Mouse (Mus musculus): Measurements from ENCODE around the gene Hist1h1a. TPM values are rescaled to one million over a fixed set of nuclear protein-coding genes. Genes with fewer than 3 reads are reported as not detected.

The Hist1h1a gene
- 0.47 TPM in 1 of 2 replicates, not detected in the other for polyA plus RNA-seq (2012; rRNA removed; ENCODE audit: low replicate concordance)

DNA sequence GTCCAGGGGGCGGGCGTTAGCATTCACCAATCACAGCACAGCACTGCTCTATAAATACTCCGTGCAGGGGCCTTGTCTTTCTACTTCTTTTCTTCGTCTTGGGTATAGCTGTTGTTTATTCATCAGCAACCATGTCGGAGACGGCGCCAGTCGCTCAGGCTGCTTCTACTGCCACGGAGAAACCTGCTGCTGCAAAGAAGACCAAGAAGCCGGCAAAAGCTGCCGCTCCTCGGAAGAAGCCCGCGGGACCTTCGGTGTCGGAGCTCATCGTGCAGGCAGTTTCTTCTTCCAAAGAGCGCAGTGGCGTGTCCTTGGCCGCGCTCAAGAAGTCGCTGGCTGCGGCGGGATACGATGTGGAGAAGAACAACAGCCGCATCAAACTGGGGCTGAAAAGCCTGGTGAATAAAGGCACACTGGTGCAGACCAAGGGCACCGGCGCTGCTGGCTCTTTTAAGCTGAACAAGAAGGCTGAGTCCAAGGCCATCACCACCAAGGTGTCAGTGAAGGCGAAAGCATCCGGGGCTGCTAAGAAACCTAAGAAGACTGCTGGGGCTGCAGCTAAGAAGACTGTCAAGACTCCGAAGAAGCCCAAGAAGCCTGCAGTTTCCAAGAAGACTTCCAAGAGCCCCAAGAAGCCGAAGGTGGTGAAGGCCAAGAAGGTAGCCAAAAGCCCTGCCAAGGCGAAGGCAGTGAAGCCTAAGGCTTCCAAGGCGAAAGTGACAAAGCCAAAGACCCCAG, at the start of gene Hist1h1a:
Gene Hist1h1a, plus strand, starts transcription at position 81 of the 738 bp plus-strand sequence.

DNA sequence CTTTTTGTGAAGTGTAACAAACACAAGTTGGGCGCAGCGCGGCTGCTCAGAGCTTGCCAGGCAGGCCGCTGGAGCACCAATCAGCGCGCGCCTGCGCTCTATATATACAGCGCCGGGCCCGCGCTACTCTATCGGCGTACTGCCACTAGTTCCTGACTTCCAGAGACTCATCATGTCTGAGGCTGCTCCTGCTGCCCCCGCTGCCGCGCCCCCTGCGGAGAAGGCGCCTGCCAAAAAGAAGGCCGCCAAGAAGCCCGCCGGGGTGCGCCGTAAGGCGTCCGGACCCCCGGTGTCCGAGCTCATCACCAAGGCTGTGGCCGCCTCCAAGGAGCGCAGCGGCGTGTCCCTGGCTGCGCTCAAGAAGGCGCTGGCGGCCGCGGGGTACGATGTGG, 24.8 kb upstream of the Hist1h1a start, which contains the start of gene Hist1h1c:
Gene Hist1h1c, plus strand, starts transcription at position 132 of the 392 bp plus-strand sequence.

DNA sequence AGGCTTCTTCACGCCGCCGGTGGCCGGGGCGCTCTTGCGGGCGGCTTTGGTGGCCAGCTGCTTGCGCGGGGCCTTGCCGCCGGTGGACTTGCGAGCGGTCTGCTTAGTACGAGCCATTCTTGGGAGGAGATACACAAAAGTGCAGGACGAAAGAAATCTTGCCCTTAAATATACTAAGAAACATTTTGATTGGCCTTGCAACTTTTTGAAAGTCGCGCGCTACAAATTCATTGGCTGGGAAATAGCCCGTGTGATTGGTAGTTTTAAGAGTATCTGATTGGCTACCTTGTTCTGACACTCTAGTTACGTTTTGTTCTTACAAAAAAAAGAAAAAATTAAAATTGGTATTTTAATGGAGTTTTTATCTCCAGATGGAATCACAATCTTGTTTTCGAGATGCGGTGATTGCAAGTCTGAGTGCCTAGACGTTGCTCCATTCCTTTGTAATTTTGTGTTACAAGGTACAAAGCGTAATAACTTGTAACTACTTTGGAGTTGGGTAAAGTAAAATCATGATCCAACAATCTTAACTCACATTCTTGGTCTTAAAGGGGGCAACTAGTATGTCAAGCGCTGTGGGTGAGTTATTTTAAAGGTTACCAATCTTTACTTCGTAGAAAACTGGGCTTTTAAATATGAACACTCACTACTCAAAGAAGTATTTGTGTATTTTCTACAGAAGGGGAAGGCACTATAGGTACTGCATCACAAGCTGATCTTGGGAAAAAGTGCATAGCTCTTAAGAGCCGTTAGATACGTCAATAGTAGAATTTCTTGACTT, 17.9 kb upstream of the Hist1h1a start, which contains the start of gene Hist1h3c:
Gene Hist1h3c, minus strand, starts transcription at position 222 of the 781 bp plus-strand sequence.

DNA sequence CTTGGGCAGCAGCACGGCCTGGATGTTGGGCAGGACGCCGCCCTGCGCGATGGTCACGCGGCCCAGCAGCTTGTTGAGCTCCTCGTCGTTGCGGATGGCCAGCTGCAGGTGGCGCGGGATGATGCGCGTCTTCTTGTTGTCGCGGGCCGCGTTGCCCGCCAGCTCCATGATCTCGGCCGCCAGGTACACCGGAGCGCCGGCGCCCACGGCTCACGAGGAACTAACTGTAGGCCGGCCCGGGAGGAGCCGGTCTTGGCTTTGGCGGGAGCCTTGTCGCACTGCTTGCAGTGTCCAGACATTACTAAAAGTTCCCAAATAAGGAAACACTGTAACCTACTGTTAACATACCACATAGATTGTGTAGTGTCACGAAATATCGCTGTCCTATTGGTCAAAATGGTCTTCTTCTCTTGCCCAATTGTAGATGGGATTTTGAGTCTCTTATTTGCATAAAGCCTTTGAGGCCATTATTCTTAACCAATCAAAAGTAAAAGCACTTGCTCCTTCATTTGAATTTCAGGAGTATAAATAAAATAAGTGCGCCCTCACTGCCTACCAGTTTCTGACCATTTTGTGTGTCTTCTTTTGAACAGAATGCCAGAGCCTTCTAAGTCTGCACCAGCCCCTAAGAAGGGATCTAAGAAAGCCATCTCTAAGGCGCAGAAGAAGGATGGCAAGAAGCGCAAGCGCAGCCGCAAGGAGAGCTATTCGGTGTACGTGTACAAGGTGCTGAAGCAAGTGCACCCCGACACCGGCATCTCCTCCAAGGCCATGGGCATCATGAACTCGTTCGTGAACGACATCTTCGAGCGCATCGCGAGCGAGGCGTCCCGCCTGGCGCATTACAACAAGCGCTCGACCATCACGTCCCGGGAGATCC, 17.0 kb upstream of the Hist1h1a start, which contains the start of gene Hist1h2bb:
Gene Hist1h2bb, plus strand, starts transcription at position 534 of the 880 bp plus-strand sequence.

DNA sequence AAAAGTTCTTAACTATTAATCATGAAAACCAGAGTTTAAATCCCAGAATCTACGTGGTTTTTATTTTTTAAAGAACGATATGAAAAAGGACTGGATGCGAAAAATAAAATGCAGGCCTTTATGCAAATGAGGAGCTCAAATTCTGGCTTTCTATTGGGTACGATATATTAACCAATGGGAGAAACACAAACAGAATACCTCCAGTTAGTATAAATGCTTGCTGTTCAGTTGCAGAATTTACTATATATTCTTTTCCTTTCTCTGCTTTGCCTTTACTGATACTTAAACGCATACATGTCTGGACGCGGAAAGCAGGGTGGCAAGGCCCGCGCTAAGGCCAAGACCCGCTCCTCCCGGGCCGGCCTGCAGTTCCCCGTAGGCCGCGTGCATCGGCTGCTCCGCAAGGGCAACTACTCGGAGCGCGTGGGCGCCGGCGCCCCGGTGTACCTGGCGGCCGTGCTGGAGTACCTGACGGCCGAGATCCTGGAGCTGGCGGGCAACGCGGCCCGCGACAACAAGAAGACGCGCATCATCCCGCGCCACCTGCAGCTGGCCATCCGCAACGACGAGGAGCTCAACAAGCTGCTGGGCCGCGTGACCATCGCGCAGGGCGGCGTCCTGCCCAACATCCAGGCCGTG, 12.5 kb upstream of the Hist1h1a start, which contains the start of gene Hist1h2ab:
Gene Hist1h2ab, plus strand, starts transcription at position 288 of the 639 bp plus-strand sequence.

DNA sequence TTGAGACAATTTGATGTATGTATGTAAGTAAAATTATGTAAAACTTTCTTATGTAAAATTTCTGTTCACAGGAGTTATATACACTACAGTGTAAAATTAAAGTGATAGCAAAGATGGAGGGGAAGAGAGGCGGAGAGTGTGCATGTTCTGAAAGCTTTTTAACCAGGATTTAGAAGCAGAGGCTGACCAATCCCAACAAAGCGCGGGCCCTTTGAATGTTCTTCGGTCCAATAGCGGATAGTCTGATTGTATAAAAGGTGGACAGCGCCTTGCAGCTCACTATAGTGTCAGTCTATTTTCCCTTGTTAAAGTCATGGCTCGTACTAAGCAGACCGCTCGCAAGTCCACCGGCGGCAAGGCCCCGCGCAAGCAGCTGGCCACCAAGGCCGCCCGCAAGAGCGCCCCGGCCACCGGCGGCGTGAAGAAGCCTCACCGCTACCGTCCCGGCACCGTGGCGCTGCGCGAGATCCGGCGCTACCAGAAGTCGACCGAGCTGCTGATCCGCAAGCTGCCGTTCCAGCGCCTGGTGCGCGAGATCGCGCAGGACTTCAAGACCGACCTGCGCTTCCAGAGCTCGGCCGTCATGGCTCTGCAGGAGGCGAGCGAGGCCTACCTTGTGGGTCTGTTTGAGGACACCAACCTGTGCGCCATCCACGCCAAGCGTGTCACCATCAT, 11.3 kb upstream of the Hist1h1a start, which contains the start of gene Hist1h3b:
Gene Hist1h3b, plus strand, starts transcription at position 201 of the 675 bp plus-strand sequence.

DNA sequence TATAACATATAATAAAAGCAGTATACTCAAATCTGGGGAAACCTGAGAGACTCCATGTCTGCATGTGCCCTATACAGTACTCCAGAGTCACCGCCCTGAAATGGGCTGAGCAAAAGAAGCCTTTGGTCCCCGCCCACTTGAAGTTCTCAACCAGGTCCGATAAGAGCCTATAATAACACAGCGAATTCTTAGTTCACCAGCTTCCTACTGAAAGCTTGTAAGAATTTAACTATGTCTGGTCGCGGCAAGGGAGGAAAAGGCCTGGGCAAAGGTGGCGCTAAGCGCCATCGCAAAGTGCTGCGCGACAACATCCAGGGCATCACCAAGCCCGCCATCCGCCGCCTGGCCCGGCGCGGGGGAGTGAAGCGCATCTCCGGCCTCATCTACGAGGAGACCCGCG, 6.7 kb upstream of the Hist1h1a start, which contains the start of gene Hist1h4b:
Gene Hist1h4b, plus strand, starts transcription at position 224 of the 400 bp plus-strand sequence.

DNA sequence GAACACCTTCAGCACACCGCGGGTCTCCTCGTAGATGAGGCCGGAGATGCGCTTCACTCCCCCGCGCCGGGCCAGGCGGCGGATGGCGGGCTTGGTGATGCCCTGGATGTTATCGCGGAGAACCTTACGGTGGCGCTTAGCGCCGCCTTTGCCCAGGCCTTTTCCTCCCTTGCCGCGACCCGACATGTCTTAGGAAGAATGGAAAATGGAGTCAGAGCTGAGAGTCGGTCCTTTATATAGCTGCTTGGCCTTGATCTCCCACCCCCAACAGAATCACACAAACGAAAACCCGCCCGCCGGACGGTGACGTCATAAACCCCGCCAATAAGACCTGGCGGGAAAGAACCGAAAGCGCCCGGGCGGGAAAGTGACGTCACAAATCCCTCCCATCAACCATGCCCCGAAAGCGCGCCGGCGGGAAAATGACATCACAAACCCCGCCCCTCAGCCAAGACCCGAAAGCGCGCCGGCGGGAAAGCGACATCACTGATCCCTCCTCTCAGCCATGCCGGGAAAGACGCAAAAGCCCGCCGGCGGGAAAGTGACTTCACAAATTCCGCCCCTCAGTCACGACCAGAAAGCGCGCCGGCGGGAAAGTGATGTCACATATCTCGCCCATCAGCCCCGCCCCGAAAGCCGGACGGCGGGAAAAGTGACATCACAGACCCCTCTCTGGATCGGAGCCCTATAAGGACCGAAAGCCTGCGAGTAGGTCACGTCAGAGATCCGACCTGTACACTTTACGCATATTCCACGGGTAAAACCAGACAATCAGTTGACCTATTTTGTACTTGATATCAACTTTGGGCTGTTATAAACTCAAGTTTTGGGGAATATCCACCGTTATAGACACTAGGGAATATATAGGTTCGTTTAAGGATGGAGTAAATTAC, 2.2 kb upstream of the Hist1h1a start, which contains the start of gene Hist1h4a:
Gene Hist1h4a, minus strand, starts transcription at position 259 of the 893 bp plus-strand sequence.

DNA sequence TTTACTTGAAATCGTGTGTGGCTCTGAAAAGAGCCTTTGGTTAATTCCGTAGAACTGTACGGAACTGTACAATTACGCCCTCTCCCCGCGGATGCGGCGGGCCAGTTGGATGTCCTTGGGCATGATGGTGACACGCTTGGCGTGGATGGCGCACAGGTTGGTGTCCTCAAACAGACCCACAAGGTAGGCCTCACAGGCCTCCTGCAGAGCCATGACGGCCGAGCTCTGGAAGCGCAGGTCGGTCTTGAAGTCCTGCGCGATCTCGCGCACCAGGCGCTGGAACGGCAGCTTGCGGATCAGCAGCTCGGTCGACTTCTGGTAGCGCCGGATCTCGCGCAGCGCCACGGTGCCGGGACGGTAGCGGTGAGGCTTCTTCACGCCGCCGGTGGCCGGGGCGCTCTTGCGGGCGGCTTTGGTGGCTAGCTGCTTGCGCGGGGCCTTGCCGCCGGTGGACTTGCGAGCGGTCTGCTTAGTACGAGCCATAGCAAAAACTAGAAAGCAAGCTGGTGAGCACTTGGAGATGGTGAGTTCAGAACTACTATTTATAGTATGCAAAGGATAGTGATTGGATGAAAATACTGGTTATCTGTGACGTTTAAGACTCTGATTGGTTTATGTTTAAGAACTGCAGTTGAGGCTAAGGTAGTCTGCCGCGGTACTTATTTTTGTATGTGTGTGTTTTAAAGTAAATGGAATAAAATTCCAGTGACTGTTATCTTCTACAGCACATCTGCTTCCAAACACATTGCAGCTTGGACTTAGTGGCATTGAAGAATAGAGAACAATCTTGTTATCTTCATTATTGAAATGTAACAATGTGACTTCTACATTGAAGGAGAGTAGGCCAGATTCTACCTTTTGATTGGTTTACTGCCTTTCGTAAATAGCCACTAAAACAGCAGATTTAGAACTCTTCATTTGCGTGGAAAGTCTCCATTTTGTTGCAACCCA, 1.3 kb upstream of the Hist1h1a start, which contains the start of gene Hist1h3a:
Gene Hist1h3a, minus strand, starts transcription at position 516 of the 951 bp plus-strand sequence.

DNA sequence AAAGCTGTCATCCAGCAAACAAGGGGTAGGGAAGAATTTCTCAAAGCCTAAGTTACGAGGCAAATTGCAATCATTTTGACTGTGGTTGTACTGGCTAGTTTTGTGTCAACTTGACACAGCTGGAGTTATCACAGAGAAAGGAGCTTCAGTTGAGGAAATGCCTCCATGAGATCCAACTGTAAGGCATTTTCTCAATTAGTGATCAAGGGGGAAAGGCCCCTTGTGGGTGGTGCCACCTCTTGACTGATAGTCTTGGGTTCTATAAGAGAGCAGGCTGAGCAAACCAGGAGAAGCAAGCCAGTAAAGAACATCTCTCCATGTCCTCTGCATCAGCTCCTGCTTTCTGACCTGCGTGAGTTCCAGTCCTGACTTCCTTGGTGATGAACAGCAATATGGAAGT, 6.1 kb downstream of the Hist1h1a start, which contains the start of gene Trim38:
Gene Trim38, plus strand, starts transcription at position 301 of the 400 bp plus-strand sequence.

DNA sequence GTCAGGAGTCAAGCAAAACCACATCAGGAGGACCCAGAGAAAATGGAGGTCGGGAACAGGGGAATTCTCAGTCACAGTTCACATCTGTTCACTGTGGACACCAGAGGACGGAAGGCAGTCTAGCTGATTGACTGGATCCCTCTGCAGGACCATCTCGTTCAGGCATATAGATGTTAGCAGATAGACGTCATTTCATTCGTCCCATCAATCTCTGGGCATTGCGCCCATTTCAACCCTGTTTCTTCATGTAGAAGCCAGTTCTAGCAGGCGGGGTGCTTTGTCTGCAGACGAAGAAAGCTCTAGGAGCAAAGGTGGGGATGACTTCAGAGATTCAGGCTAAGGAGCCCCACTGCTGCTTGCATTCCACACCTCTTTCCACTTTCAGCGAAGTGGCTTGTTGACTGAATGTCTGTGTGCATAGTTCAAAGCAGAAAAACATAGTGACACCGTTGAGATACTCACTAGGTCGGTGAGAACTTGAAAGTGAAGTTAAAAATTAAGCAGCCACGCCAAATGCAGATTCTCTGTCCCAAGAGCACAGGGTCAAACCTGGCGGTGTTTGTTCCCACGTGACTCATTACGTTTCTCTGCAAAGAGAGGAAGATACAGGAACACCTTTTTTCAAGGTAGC, 43.1 kb downstream of the Hist1h1a start, which contains the start of gene Slc17a2:
Gene Slc17a2, plus strand, starts transcription at position 572 of the 631 bp plus-strand sequence.

Other genes starting within 250 kb of the Hist1h1a start
- 38.0 and 58.7 TPM in 2 replicates for gene Hist1h4h, start 232.6 kb upstream of the Hist1h1a start, polyA plus RNA-seq (2012; rRNA removed; ENCODE audit: low replicate concordance)
- 11.2 and 126 TPM in 2 replicates for gene Hist1h2af, start 229.8 kb upstream of the Hist1h1a start, polyA plus RNA-seq (2012; rRNA removed; ENCODE audit: low replicate concordance)
- 5.9 and 13.3 TPM in 2 replicates for gene Hist1h3g, start 228.2 kb upstream of the Hist1h1a start, polyA plus RNA-seq (2012; rRNA removed; ENCODE audit: low replicate concordance)
- 0.78 and 1.9 TPM in 2 replicates for gene Hist1h2bh, start 220.3 kb upstream of the Hist1h1a start, polyA plus RNA-seq (2012; rRNA removed; ENCODE audit: low replicate concordance)
- gene Hist1h3f, start 219.6 kb upstream of the Hist1h1a start, polyA plus RNA-seq (2012; rRNA removed; ENCODE audit: low replicate concordance), result 1.0 and 5.4 TPM in 2 replicates
- 2.2 and 6.6 TPM in 2 replicates for gene Hist1h4f, start 212.0 kb upstream of the Hist1h1a start, polyA plus RNA-seq (2012; rRNA removed; ENCODE audit: low replicate concordance)
- 0.13 and 0.16 TPM in 2 replicates for gene Hist1h1d, start 210.4 kb upstream of the Hist1h1a start, polyA plus RNA-seq (2012; rRNA removed; ENCODE audit: low replicate concordance)
- gene Hist1h3e, start 201.3 kb upstream of the Hist1h1a start, polyA plus RNA-seq (2012; rRNA removed; ENCODE audit: low replicate concordance), result 6.4 and 27.3 TPM in 2 replicates
- gene Hist1h2ae, start 192.4 kb upstream of the Hist1h1a start, polyA plus RNA-seq (2012; rRNA removed; ENCODE audit: low replicate concordance), result 1.2 and 9.3 TPM in 2 replicates
- gene Hist1h2bg, start 192.3 kb upstream of the Hist1h1a start, polyA plus RNA-seq (2012; rRNA removed; ENCODE audit: low replicate concordance), result 13.0 and 31.0 TPM in 2 replicates
- gene Hist1h2bf, start 189.5 kb upstream of the Hist1h1a start, polyA plus RNA-seq (2012; rRNA removed; ENCODE audit: low replicate concordance), result 4.0 and 7.4 TPM in 2 replicates
- 0.65 and 4.8 TPM in 2 replicates for gene Hist1h2ad, start 189.3 kb upstream of the Hist1h1a start, polyA plus RNA-seq (2012; rRNA removed; ENCODE audit: low replicate concordance)
- 4.1 and 8.7 TPM in 2 replicates for gene Hist1h3d, start 187.9 kb upstream of the Hist1h1a start, polyA plus RNA-seq (2012; rRNA removed; ENCODE audit: low replicate concordance)
- gene Hist1h4d, start 182.1 kb upstream of the Hist1h1a start, polyA plus RNA-seq (2012; rRNA removed; ENCODE audit: low replicate concordance), result 5.3 and 12.9 TPM in 2 replicates
- 3.1 and 3.9 TPM in 2 replicates for gene Hist1h2be, start 142.5 kb upstream of the Hist1h1a start, polyA plus RNA-seq (2012; rRNA removed; ENCODE audit: low replicate concordance)
- 1.8 and 2.0 TPM in 2 replicates for gene Hist1h1e, start 141.1 kb upstream of the Hist1h1a start, polyA plus RNA-seq (2012; rRNA removed; ENCODE audit: low replicate concordance)
- gene Hist1h2ac, start 79.7 kb upstream of the Hist1h1a start, polyA plus RNA-seq (2012; rRNA removed; ENCODE audit: low replicate concordance), result 0.23 and 1.3 TPM in 2 replicates
- gene Hist1h2bc, start 79.5 kb upstream of the Hist1h1a start, polyA plus RNA-seq (2012; rRNA removed; ENCODE audit: low replicate concordance), result 185 and 224 TPM in 2 replicates
- not detected in 2 replicates for gene Hist1h1t, start 67.9 kb upstream of the Hist1h1a start, polyA plus RNA-seq (2012; rRNA removed; ENCODE audit: low replicate concordance)
- 2.4 and 6.0 TPM in 2 replicates for gene Hist1h4c, start 65.2 kb upstream of the Hist1h1a start, polyA plus RNA-seq (2012; rRNA removed; ENCODE audit: low replicate concordance)
- 28.3 and 37.4 TPM in 2 replicates for gene Hfe, start 52.8 kb upstream of the Hist1h1a start, polyA plus RNA-seq (2012; rRNA removed; ENCODE audit: low replicate concordance)
- 45.0 and 48.4 TPM in 2 replicates for gene Hist1h1c, start 24.9 kb upstream of the Hist1h1a start, polyA plus RNA-seq (2012; rRNA removed; ENCODE audit: low replicate concordance)
- 2.4 and 16.2 TPM in 2 replicates for gene Hist1h3c, start 18.1 kb upstream of the Hist1h1a start, polyA plus RNA-seq (2012; rRNA removed; ENCODE audit: low replicate concordance)
- 3.7 and 13.5 TPM in 2 replicates for gene Hist1h2bb, start 16.9 kb upstream of the Hist1h1a start, polyA plus RNA-seq (2012; rRNA removed; ENCODE audit: low replicate concordance)
- 1.0 and 14.9 TPM in 2 replicates for gene Hist1h2ab, start 12.5 kb upstream of the Hist1h1a start, polyA plus RNA-seq (2012; rRNA removed; ENCODE audit: low replicate concordance)
- 4.0 and 16.0 TPM in 2 replicates for gene Hist1h3b, start 11.4 kb upstream of the Hist1h1a start, polyA plus RNA-seq (2012; rRNA removed; ENCODE audit: low replicate concordance)
- 1.3 and 6.8 TPM in 2 replicates for gene Hist1h4b, start 6.7 kb upstream of the Hist1h1a start, polyA plus RNA-seq (2012; rRNA removed; ENCODE audit: low replicate concordance)
- 1.6 and 6.5 TPM in 2 replicates for gene Hist1h4a, start 2.4 kb upstream of the Hist1h1a start, polyA plus RNA-seq (2012; rRNA removed; ENCODE audit: low replicate concordance)
- 3.1 and 16.8 TPM in 2 replicates for gene Hist1h3a, start 1.3 kb upstream of the Hist1h1a start, polyA plus RNA-seq (2012; rRNA removed; ENCODE audit: low replicate concordance)
- gene Trim38, start 6.2 kb downstream of the Hist1h1a start, polyA plus RNA-seq (2012; rRNA removed; ENCODE audit: low replicate concordance), result 0.10 TPM in 1 of 2 replicates, not detected in the other
- gene Slc17a2, start 43.3 kb downstream of the Hist1h1a start, polyA plus RNA-seq (2012; rRNA removed; ENCODE audit: low replicate concordance), result 0.25 TPM in 1 of 2 replicates, not detected in the other
- gene Slc17a3, start 75.8 kb downstream of the Hist1h1a start, polyA plus RNA-seq (2012; rRNA removed; ENCODE audit: low replicate concordance), result 0.10 TPM in 1 of 2 replicates, not detected in the other
- 0.22 and 0.48 TPM in 2 replicates for gene Slc17a1, start 104.1 kb downstream of the Hist1h1a start, polyA plus RNA-seq (2012; rRNA removed; ENCODE audit: low replicate concordance)
- 0.13 TPM in 1 of 2 replicates, not detected in the other for gene Slc17a4, start 151.3 kb downstream of the Hist1h1a start, polyA plus RNA-seq (2012; rRNA removed; ENCODE audit: low replicate concordance)
- gene Hist1h2ba, start 170.5 kb downstream of the Hist1h1a start, polyA plus RNA-seq (2012; rRNA removed; ENCODE audit: low replicate concordance), result not detected in 2 replicates
- gene Hist1h2aa, start 170.8 kb downstream of the Hist1h1a start, polyA plus RNA-seq (2012; rRNA removed; ENCODE audit: low replicate concordance), result not detected in 2 replicates
- not detected in 2 replicates for gene Scgn, start 227.5 kb downstream of the Hist1h1a start, polyA plus RNA-seq (2012; rRNA removed; ENCODE audit: low replicate concordance)